Mouse (Mus musculus) stomach, postnatal 0 days (tissue): ENCODE measurements at regions not wholly inside any gene's neighbourhood (a gene's known extent, or its start where the extent isn't known, plus 50 kb on each side); places are given as distances from the start of the nearest gene placed in this dataset.
"Not testable (repeated sequence)": the region's sequence is repeated elsewhere in the genome, so short reads cannot be mapped to it uniquely, and the experiment has no call there.

Source experiments
- ATAC-seq: fragments of 200-750 bp; cut with Nextera tagmentation; 2 replicates; pipeline ENCODE4 v1.8.0; 2017; ENCODE audit not compliant: low FRiP score, low TSS enrichment
- DNase-seq: peaks from one replicate; pipeline ENCODE4 v3.0.0-alpha.2; 2016; ENCODE audit warnings: low spot score
- H3K27ac ChIP-seq: fragments of 300-500 bp; sonication (generic); replicated peaks from 2 replicates; pipeline ENCODE4 v1.5.1; 2014; ENCODE audit warnings: mild to moderate bottlenecking, control low read depth
- H3K27me3 ChIP-seq: fragments of 300-500 bp; sonication (generic); 2 replicates; pipeline ENCODE4 v1.6.1; 2014; ENCODE audit warnings: low read length; ENCODE audit not compliant: control insufficient read depth, insufficient read depth
- H3K36me3 ChIP-seq: fragments of 300-500 bp; sonication (generic); 2 replicates; pipeline ENCODE4 v1.6.1; 2014; ENCODE audit warnings: low read length, mixed read lengths; ENCODE audit not compliant: control insufficient read depth, insufficient read depth
- H3K4me1 ChIP-seq: fragments of 300-500 bp; sonication (generic); replicated peaks from 2 replicates; pipeline ENCODE4 v1.6.1; 2014; ENCODE audit warnings: antibody characterized with exemption; ENCODE audit not compliant: control insufficient read depth, insufficient read depth
- H3K4me2 ChIP-seq: fragments of 300-500 bp; sonication (generic); replicated peaks from 2 replicates; pipeline ENCODE4 v1.6.1; 2014; ENCODE audit warnings: low read depth, mild to moderate bottlenecking, control low read depth, moderate library complexity
- H3K4me3 ChIP-seq: fragments of 300-500 bp; sonication (generic); 2 replicates; pipeline ENCODE4 v1.5.1; 2014; ENCODE audit warnings: low read depth, low read length, control low read depth
- H3K9ac ChIP-seq: fragments of 300-500 bp; sonication (generic); 2 replicates; pipeline ENCODE4 v1.6.1; 2014; ENCODE audit warnings: mild to moderate bottlenecking, low read length, control low read depth, mixed read lengths
- H3K9me3 ChIP-seq: fragments of 300-500 bp; sonication (generic); 2 replicates; pipeline ENCODE4 v1.6.1; 2016; ENCODE audit warnings: low read length; ENCODE audit not compliant: control insufficient read depth
- CTCF ChIP-seq: IDR thresholded peaks from 2 replicates; pipeline ENCODE4 v1.5.1; 2016; ENCODE audit warnings: antibody characterized with exemption, low read depth, mild to moderate bottlenecking, moderate library complexity
- EP300 ChIP-seq: optimal IDR thresholded peaks from 2 replicates; pipeline ENCODE3; 2016; ENCODE audit warnings: antibody characterized with exemption
- WGBS: fragments of 180-500 bp; shearing (Covaris S2); extraction: QIAGEN DNeasy Blood & Tissue Kit; methylation state at CpG from one replicate; pipeline ENCODE4 v1.1.7; 2014; 5-methylcytosine and 5-hydroxymethylcytosine counted together

DNA sequence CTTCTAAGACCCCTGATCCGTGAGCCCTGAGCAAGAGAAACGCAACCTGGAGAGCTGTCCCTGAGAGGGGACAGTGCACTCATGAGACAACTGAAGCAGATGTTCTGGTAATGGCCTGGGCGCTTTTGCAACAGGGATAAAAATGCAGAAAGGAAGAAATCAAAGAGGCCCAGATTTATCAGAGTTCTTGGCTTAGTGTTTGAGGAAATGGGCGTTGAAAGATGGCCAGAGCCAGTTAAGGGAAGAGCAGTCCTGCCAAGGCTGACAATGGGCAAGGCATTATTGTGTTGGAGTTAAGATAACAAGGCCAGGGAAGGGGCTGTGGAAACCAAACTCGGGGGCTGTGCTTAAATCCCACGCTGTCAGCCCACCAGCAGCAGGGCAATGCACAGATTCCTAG is 130.6 kb downstream of the Katnal1 start:
- no peak overlapping the region for H3K9ac ChIP-seq
- no peak for ATAC-seq
- no peaks in the 10 kb centered on the region for H3K36me3 ChIP-seq
- peak; percentile 11 for DNase-seq
- H3K4me3 ChIP-seq: no peak overlapping the region
- TF ChIP-seq CTCF: no peak
- no peak for TF ChIP-seq EP300
- no peak overlapping the region for H3K4me2 ChIP-seq
- no peaks in the 10 kb centered on the region for H3K4me1 ChIP-seq
- H3K27me3 ChIP-seq: no peaks in the 10 kb centered on the region
- no peak overlapping the region for H3K27ac ChIP-seq
- no peaks in the 10 kb centered on the region for H3K9me3 ChIP-seq
- 66% methylated on average over 6 of the region's 6 CpGs for WGBS

DNA sequence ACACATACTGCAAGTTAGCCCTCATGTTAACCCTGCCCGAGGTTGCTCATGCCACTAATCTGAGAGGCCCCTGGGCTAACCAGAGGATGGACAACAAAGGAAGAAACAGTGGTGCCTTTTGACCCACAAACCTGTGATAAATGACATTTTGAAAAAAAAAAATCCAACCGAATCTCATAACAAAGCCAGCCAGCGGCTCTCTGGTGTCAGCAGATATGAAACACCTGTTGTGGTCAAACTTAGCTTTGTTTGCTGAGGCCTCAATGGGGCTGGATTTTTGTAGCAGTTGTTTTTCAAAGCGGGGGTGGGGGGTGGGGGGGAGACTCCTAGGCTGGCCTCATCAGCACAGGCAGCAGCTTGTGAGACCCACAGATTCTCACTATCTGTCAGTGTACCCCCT is 133.0 kb downstream of the Katnal1 start:
- Histone ChIP-seq H3K4me1 (no peaks in the 10 kb centered on the region), H3K36me3 (no peaks in the 10 kb centered on the region), H3K9ac (no peak overlapping the region), H3K9me3 (no peaks in the 10 kb centered on the region), H3K4me3 (no peak overlapping the region), H3K4me2 (no peak overlapping the region), H3K27me3 (no peaks in the 10 kb centered on the region), H3K27ac (no peak overlapping the region)
- no peak for ATAC-seq
- no peak for TF ChIP-seq CTCF
- no peak for TF ChIP-seq EP300
- WGBS: 9% methylated on average over 4 of the region's 4 CpGs
- peak; percentile 16 for DNase-seq

DNA sequence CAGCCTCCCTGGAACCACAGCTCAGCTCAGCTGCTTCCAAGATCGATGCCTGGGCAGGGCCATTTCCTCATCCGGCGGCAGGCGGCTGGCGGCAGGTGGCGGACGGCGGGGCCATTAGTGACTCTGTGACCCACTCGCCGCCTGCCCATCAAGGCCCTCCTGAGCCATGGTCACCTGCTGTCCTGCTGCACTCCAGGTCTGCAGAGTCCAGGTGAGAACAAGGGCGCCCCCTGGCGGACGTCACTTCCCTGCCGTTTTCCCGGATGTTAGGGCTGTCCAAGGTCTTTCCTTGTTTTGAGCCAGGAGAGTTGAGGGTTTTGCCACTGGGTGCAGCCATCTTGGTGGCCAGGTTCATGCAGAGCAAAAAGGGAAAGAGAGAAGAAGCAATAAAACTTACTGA is 134.7 kb downstream of the Katnal1 start:
- DNase-seq (peak; percentile 86), ATAC-seq (peak; percentile 65)
- Histone ChIP-seq H3K9me3 (no peaks in the 10 kb centered on the region), H3K4me3 (no peak overlapping the region), H3K4me1 (no peaks in the 10 kb centered on the region), H3K27ac (no peak overlapping the region), H3K4me2 (no peak overlapping the region), H3K36me3 (no peaks in the 10 kb centered on the region), H3K9ac (no peak overlapping the region), H3K27me3 (no peaks in the 10 kb centered on the region)
- TF ChIP-seq EP300 (no peak), CTCF (peak; percentile 89)
- WGBS: 30% methylated on average over 15 of the region's 15 CpGs

DNA sequence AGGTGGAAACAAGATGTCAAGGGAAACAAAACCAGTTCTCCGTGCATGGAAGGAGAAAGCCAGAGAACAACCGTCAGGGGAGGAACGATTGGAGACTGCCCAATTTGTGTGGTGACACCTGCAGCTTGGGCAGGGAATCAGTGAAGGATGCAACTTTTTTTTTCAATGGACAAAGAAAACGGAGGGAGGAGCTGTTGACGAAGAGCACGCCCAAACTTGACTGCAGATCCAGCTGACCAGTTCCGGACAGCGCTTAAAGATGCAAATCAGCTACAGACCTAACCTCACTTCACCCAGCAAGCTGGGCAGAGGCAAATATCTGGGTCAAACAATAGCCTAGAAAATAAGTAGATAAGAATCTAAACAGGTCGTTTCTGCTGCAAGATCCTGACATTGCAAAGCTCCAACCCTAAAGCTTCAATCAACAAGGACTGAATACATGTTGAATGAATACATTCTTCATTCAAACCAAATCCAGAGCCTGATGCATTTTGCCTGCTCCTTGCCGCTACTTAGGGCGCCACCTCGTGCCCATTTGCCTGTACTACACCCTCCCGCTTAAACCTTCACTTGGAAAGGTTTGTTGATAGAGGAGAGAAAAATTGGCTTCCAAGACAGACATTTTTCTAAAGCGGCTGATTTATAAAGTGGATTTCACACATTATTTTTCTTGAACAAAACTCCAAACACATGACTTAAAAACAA is 136.2 kb downstream of the Katnal1 start:
- Histone ChIP-seq H3K9ac (no peak overlapping the region), H3K4me1 (no peaks in the 10 kb centered on the region), H3K4me3 (no peak overlapping the region), H3K36me3 (no peaks in the 10 kb centered on the region), H3K27ac (no peak overlapping the region), H3K9me3 (no peaks in the 10 kb centered on the region), H3K27me3 (no peaks in the 10 kb centered on the region), H3K4me2 (no peak overlapping the region)
- WGBS: 10% methylated on average over 14 of the region's 14 CpGs
- ATAC-seq (no peak), DNase-seq (peak; percentile 88)
- TF ChIP-seq CTCF (peak; percentile 99), EP300 (no peak)

DNA sequence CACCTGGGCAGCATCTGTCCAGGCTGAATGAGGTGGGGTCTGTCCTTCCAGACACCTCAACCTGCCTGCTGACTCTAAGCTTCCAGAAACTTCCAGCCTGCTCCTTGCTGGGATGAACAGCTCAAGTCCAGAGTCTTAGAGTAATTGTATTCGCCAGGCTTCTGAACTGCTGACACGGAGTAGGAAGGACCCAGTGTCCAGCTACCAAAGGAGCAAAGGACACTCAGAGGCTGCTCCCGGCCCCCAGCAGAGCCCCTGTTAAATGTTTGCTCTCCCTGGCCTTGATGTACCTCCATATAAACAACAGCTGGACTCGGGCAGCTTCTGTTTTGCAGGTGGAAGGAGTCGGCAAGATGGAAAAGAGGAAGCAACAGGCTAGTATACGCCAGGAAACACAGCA is 137.5 kb downstream of the Katnal1 start:
- Histone ChIP-seq H3K27ac (no peak overlapping the region), H3K27me3 (no peaks in the 10 kb centered on the region), H3K4me3 (no peak overlapping the region), H3K4me2 (no peak overlapping the region), H3K4me1 (no peaks in the 10 kb centered on the region), H3K9me3 (no peaks in the 10 kb centered on the region), H3K9ac (no peak overlapping the region), H3K36me3 (no peaks in the 10 kb centered on the region)
- WGBS: 55% methylated on average over 6 of the region's 6 CpGs
- ATAC-seq (no peak), DNase-seq (no peak)
- TF ChIP-seq EP300 (no peak), CTCF (no peak)

DNA sequence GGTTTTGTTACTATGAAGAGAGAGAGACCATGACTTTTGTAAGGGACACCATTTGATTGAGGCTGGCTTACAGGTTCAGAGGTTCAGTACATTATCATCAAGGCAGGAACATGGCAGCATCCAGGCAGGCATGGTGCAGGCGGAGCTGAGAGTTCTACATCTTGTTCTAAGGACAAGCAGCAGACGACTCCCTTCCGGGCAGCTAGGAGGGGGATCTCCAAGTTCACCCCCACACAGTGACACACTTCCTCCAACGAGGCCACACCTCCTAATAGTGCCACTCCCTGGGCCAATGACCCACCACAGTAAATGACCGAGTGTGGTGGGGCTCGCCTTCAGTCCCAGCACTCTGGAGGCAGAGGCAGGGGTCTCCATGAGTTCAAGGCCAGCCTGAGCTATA is 138.8 kb downstream of the Katnal1 start:
- not testable (repeated sequence) for H3K9me3 ChIP-seq, H3K4me2 ChIP-seq, H3K9ac ChIP-seq, H3K27ac ChIP-seq, H3K27me3 ChIP-seq, ATAC-seq, DNase-seq, H3K4me3 ChIP-seq, H3K4me1 ChIP-seq, H3K36me3 ChIP-seq
- WGBS: 80% methylated on average over 6 of the region's 6 CpGs
